Comparison of ENCODE assay signal across 28 mouse cellular contexts in genomic region chr16:81452988-81453387, GRCm38 (mm10).
DNase-seq lines count a peak whose midpoint lies in the region; ATAC-seq lines count a peak whose summit lies in the region.
"Had no signal": no experiment of that assay in that cellular context is flagged by ENCODE, and none has a peak within 500 bp of the region (broad histone marks: within the 10 kb centered on the region; RNA-seq: fewer than 3 reads in every experiment).

No protein-coding gene starts in this region.

- no peaks in the 10 kb centered on the region for H3K27me3 ChIP-seq in forebrain, embryonic 14.5 days (replicated peaks; ENCODE audit: control insufficient read depth, insufficient read depth, low read length)
- no peaks in the 10 kb centered on the region for H3K27me3 ChIP-seq in forebrain, embryonic 11.5 days (ENCODE audit: control insufficient read depth, insufficient read depth, low read length)
- H3K27me3 ChIP-seq in hindbrain, embryonic 13.5 days, result no peaks in the 10 kb centered on the region
- no peaks in the 10 kb centered on the region for H3K27me3 ChIP-seq in hindbrain, embryonic 11.5 days (ENCODE audit: control insufficient read depth, insufficient read depth, low read length)
- H3K27me3 ChIP-seq in midbrain, embryonic 14.5 days (ENCODE audit: control insufficient read depth, insufficient read depth, low read length), result no peaks in the 10 kb centered on the region
- no peaks in the 10 kb centered on the region for H3K27me3 ChIP-seq in midbrain, embryonic 16.5 days (ENCODE audit: control insufficient read depth, insufficient read depth, low read depth, low read length)
- H3K27me3 ChIP-seq in hindbrain, embryonic 16.5 days (replicated peaks; ENCODE audit: control insufficient read depth, insufficient read depth, low read length), result no peaks in the 10 kb centered on the region
- H3K27me3 ChIP-seq: CH12.LX; embryonic facial prominence, embryonic 13.5 days; Patski had no signal

- no peak overlapping the region for H3K27ac ChIP-seq in forebrain, embryonic 14.5 days (ENCODE audit: low read depth, low read length)
- H3K27ac ChIP-seq in forebrain, embryonic 11.5 days (ENCODE audit: low read depth, low read length), result no peak overlapping the region
- no peak overlapping the region for H3K27ac ChIP-seq in hindbrain, embryonic 13.5 days
- H3K27ac ChIP-seq in hindbrain, embryonic 11.5 days (ENCODE audit: low read depth, low read length), result no peak overlapping the region
- H3K27ac ChIP-seq in midbrain, embryonic 14.5 days (replicated peaks; ENCODE audit: low read depth, low read length), result no peak overlapping the region
- H3K27ac ChIP-seq in midbrain, embryonic 16.5 days (ENCODE audit: low read length), result no peak overlapping the region
- H3K27ac ChIP-seq in hindbrain, embryonic 16.5 days (ENCODE audit: low read depth, low read length), result no peak overlapping the region
- H3K27ac ChIP-seq: embryonic facial prominence, embryonic 13.5 days; forebrain, embryonic 10.5 days; gastrocnemius, adult 2 months had no signal

- ATAC-seq in forebrain, embryonic 14.5 days, result no peak
- no peak for ATAC-seq in forebrain, embryonic 11.5 days (replicated peaks; ENCODE audit: low FRiP score)
- ATAC-seq in hindbrain, embryonic 13.5 days (ENCODE audit: low FRiP score), result 0 out of 2 replicates have a peak, but pooled peaks have one; percentile 49
- ATAC-seq in hindbrain, embryonic 11.5 days (ENCODE audit: low FRiP score), result no peak
- ATAC-seq in midbrain, embryonic 14.5 days (ENCODE audit: low FRiP score, low TSS enrichment), result 0 out of 2 replicates have a peak, but pooled peaks have one; percentile 34
- no peak; the same call in 1 of the 2 replicates for ATAC-seq in midbrain, embryonic 16.5 days
- peak; percentile 54; the same call in 1 of the 2 replicates for ATAC-seq in hindbrain, embryonic 16.5 days
- ATAC-seq: forebrain, postnatal 0 days; inflammation-experienced regulatory T-cells, adult 6 months; intestine, embryonic 16.5 days; Patski had no signal

- no peak overlapping the region for H3K9ac ChIP-seq in forebrain, embryonic 14.5 days (ENCODE audit: low read length)
- no peak overlapping the region for H3K9ac ChIP-seq in forebrain, embryonic 11.5 days (ENCODE audit: low read length)
- H3K9ac ChIP-seq in hindbrain, embryonic 13.5 days, result no peak overlapping the region
- no peak overlapping the region for H3K9ac ChIP-seq in hindbrain, embryonic 11.5 days (ENCODE audit: low read depth, low read length)
- H3K9ac ChIP-seq in midbrain, embryonic 14.5 days (replicated peaks; ENCODE audit: low read length), result no peak overlapping the region
- H3K9ac ChIP-seq in midbrain, embryonic 16.5 days (ENCODE audit: low read depth, low read length), result no peak overlapping the region
- no peak overlapping the region for H3K9ac ChIP-seq in hindbrain, embryonic 16.5 days (ENCODE audit: low read depth, low read length)
- H3K9ac ChIP-seq: embryonic facial prominence, embryonic 13.5 days; forebrain, postnatal 0 days had no signal

- peak; percentile 16 for DNase-seq in forebrain, embryonic 14.5 days (ENCODE audit: low spot score)
- DNase-seq in forebrain, embryonic 11.5 days (ENCODE audit: low spot score), result no peak
- DNase-seq in hindbrain, embryonic 11.5 days (ENCODE audit: low spot score), result no peak
- DNase-seq in midbrain, embryonic 14.5 days, result peak; percentile 9
- DNase-seq in yolk sac, embryonic 10.5 days (ENCODE audit: low spot score), result no peak
- DNase-seq: adrenal gland, postnatal 10 days; adrenal gland, postnatal 36 days; B cell, adult 2 months; cerebellum, adult 11 months; cerebellum, adult 2 months; cerebellum, adult 9-11 months; cerebellum, postnatal 25 days; forebrain, postnatal 0 days; gastrocnemius, adult 2 months; gastrocnemius, postnatal 14 days; heart, adult 11 months; kidney, adult 18-20 months had no signal

- no peaks in the 10 kb centered on the region for H3K36me3 ChIP-seq in forebrain, embryonic 14.5 days (ENCODE audit: control insufficient read depth, insufficient read depth, low read length)
- no peaks in the 10 kb centered on the region for H3K36me3 ChIP-seq in forebrain, embryonic 11.5 days (ENCODE audit: control insufficient read depth, insufficient read depth, low read length)
- 0 out of 2 replicates have a peak, but pooled peaks cover 3% of the 10 kb centered on the region for H3K36me3 ChIP-seq in hindbrain, embryonic 13.5 days
- H3K36me3 ChIP-seq in hindbrain, embryonic 11.5 days (ENCODE audit: control insufficient read depth, insufficient read depth, low read length), result no peaks in the 10 kb centered on the region
- H3K36me3 ChIP-seq in midbrain, embryonic 14.5 days (ENCODE audit: control insufficient read depth, insufficient read depth, low read length), result no peaks in the 10 kb centered on the region
- no peaks in the 10 kb centered on the region for H3K36me3 ChIP-seq in midbrain, embryonic 16.5 days (ENCODE audit: control insufficient read depth, insufficient read depth, low read length)
- no peaks in the 10 kb centered on the region for H3K36me3 ChIP-seq in hindbrain, embryonic 16.5 days (ENCODE audit: control insufficient read depth, insufficient read depth, low read length)
- H3K36me3 ChIP-seq: embryonic facial prominence, embryonic 13.5 days; forebrain, embryonic 10.5 days; G1E had no signal

- H3K4me3 ChIP-seq in forebrain, embryonic 14.5 days (ENCODE audit: low read depth, low read length), result no peak overlapping the region
- no peak overlapping the region for H3K4me3 ChIP-seq in forebrain, embryonic 11.5 days (ENCODE audit: low read depth, low read length)
- no peak overlapping the region for H3K4me3 ChIP-seq in hindbrain, embryonic 13.5 days
- no peak overlapping the region for H3K4me3 ChIP-seq in hindbrain, embryonic 11.5 days (ENCODE audit: low read depth, low read length)
- no peak overlapping the region for H3K4me3 ChIP-seq in midbrain, embryonic 14.5 days (replicated peaks; ENCODE audit: low read depth, low read length)
- H3K4me3 ChIP-seq in midbrain, embryonic 16.5 days (ENCODE audit: low read depth, low read length), result no peak overlapping the region
- no peak overlapping the region for H3K4me3 ChIP-seq in hindbrain, embryonic 16.5 days (ENCODE audit: low read length)
- H3K4me3 ChIP-seq: embryonic facial prominence, embryonic 13.5 days; forebrain, embryonic 10.5 days; gastrocnemius, adult 2 months had no signal

- no peaks in the 10 kb centered on the region for H3K9me3 ChIP-seq in forebrain, embryonic 14.5 days (replicated peaks; ENCODE audit: control insufficient read depth, low read length)
- no peaks in the 10 kb centered on the region for H3K9me3 ChIP-seq in forebrain, embryonic 11.5 days (ENCODE audit: control insufficient read depth, low read length)
- H3K9me3 ChIP-seq in hindbrain, embryonic 13.5 days, result no peaks in the 10 kb centered on the region
- no peaks in the 10 kb centered on the region for H3K9me3 ChIP-seq in hindbrain, embryonic 11.5 days (ENCODE audit: control insufficient read depth, low read length)
- H3K9me3 ChIP-seq in midbrain, embryonic 14.5 days (ENCODE audit: control insufficient read depth, low read length), result no peaks in the 10 kb centered on the region
- no peaks in the 10 kb centered on the region for H3K9me3 ChIP-seq in midbrain, embryonic 16.5 days (replicated peaks; ENCODE audit: control insufficient read depth, low read length, poor library complexity, severe bottlenecking)
- no peaks in the 10 kb centered on the region for H3K9me3 ChIP-seq in hindbrain, embryonic 16.5 days (ENCODE audit: control insufficient read depth, low read length)
- H3K9me3 ChIP-seq: embryonic facial prominence, embryonic 13.5 days; forebrain, embryonic 10.5 days; G1E had no signal

- WGBS in forebrain, embryonic 14.5 days, result 45% methylated on average over 2 of the region's 2 CpGs
- whole genome bisulfite sequencing in forebrain, embryonic 11.5 days, result 86% methylated on average over 2 of the region's 2 CpGs
- WGBS in hindbrain, embryonic 13.5 days, result 66% methylated on average over 2 of the region's 2 CpGs
- 82% methylated on average over 2 of the region's 2 CpGs for WGBS in hindbrain, embryonic 11.5 days
- 60% methylated on average over 2 of the region's 2 CpGs for WGBS in midbrain, embryonic 14.5 days
- 60% methylated on average over 2 of the region's 2 CpGs for WGBS in midbrain, embryonic 16.5 days
- WGBS in hindbrain, embryonic 16.5 days, result 59% methylated on average over 2 of the region's 2 CpGs

- H3K4me1 ChIP-seq in forebrain, embryonic 14.5 days (ENCODE audit: control insufficient read depth, insufficient read depth, low read length), result no peaks in the 10 kb centered on the region
- no peaks in the 10 kb centered on the region for H3K4me1 ChIP-seq in forebrain, embryonic 11.5 days (replicated peaks; ENCODE audit: control insufficient read depth, insufficient read depth, low read length)
- no peaks in the 10 kb centered on the region for H3K4me1 ChIP-seq in hindbrain, embryonic 13.5 days (replicated peaks)
- H3K4me1 ChIP-seq in hindbrain, embryonic 11.5 days (replicated peaks; ENCODE audit: control insufficient read depth, insufficient read depth, low read length), result no peaks in the 10 kb centered on the region
- no peaks in the 10 kb centered on the region for H3K4me1 ChIP-seq in midbrain, embryonic 14.5 days (ENCODE audit: control insufficient read depth, insufficient read depth, low read length)
- H3K4me1 ChIP-seq in midbrain, embryonic 16.5 days (ENCODE audit: control insufficient read depth, insufficient read depth, low read length), result no peaks in the 10 kb centered on the region
- H3K4me1 ChIP-seq in hindbrain, embryonic 16.5 days (ENCODE audit: control insufficient read depth, insufficient read depth, low read depth, low read length), result no peaks in the 10 kb centered on the region
- H3K4me1 ChIP-seq: embryonic facial prominence, embryonic 13.5 days; forebrain, embryonic 10.5 days had no signal

- H3K4me2 ChIP-seq in forebrain, embryonic 14.5 days (ENCODE audit: low read length), result no peak overlapping the region
- no peak overlapping the region for H3K4me2 ChIP-seq in forebrain, embryonic 11.5 days (ENCODE audit: low read depth, low read length, severe bottlenecking)
- H3K4me2 ChIP-seq in hindbrain, embryonic 13.5 days, result no peak overlapping the region
- H3K4me2 ChIP-seq in hindbrain, embryonic 11.5 days (replicated peaks; ENCODE audit: low read depth, low read length), result no peak overlapping the region
- H3K4me2 ChIP-seq in midbrain, embryonic 14.5 days (ENCODE audit: low read length), result no peak overlapping the region
- H3K4me2 ChIP-seq in midbrain, embryonic 16.5 days (ENCODE audit: low read length), result no peak overlapping the region
- H3K4me2 ChIP-seq in hindbrain, embryonic 16.5 days (ENCODE audit: low read length), result no peak overlapping the region
- H3K4me2 ChIP-seq: embryonic facial prominence, embryonic 13.5 days; heart, embryonic 11.5 days had no signal

Comparison
In these comparisons a context has a peak if more than half of its experiments do, and no peak if none do; other contexts are left out.
1. ATAC-seq: peak in hindbrain, embryonic 13.5 days (single experiment), midbrain, embryonic 14.5 days (single experiment) and hindbrain, embryonic 16.5 days (single experiment); none in forebrain, embryonic 14.5 days (single experiment), forebrain, embryonic 11.5 days (single experiment), hindbrain, embryonic 11.5 days (single experiment) and midbrain, embryonic 16.5 days (single experiment).
2. DNase-seq: peak in forebrain, embryonic 14.5 days (single experiment) and midbrain, embryonic 14.5 days (single experiment); none in forebrain, embryonic 11.5 days (single experiment), hindbrain, embryonic 11.5 days (single experiment) and yolk sac, embryonic 10.5 days (single experiment).